Mouse (Mus musculus) fat pad, adult 2 months (tissue): ENCODE data around the gene Plxnb3.
A peak's percentile ranks its signal among the peaks of the same experiment; 100 is the strongest.

Experiments
- DNase-seq: peaks from one replicate; pipeline ENCODE4 v3.0.0-alpha.2; 2011; ENCODE audit warnings: low read depth, low spot score; ENCODE audit errors: extremely low read depth

Gene Plxnb3

GRCm38 (mm10) chrX:73782227-73782626 is 25.3 kb downstream of the Plxnb3 start:
- no peak for DNase-seq

DNA sequence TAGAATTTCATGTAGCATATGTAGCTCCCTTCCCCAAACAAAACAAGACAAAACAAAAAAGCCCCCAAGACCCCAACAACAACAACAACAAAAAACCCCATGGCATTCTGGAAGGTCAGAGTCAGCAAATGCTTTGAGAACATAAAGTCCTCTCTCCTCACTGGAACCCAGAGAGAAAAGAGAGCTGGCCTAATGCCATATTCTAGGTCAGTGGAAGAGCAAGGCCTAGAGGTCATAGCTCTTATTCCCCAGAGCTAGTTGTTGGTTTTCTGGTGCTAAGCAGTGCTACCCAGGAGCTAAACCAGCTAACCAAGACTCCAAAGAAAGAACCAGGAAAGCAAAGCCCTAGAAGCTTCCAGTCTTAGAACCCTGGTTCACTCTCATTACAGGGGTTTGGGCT is 28.8 kb downstream of the Plxnb3 start:
- DNase-seq: no peak

GRCm38 (mm10) chrX:73786364-73787224 is 29.7 kb downstream of the Plxnb3 start, which contains the start of the genes Idh3g and Ssr4:
Idh3g (minus strand) TSS chrX:73786897.
Ssr4 (plus strand) TSS chrX:73787028.
- DNase-seq: peak; percentile 64

- no peak for DNase-seq
These were observed 30.3 kb downstream of the Plxnb3 start for GRCm38 (mm10) chrX:73787225-73787558.

- no peak for DNase-seq
These were observed 31.6 kb downstream of the Plxnb3 start for GRCm38 (mm10) chrX:73788501-73788900.

DNA sequence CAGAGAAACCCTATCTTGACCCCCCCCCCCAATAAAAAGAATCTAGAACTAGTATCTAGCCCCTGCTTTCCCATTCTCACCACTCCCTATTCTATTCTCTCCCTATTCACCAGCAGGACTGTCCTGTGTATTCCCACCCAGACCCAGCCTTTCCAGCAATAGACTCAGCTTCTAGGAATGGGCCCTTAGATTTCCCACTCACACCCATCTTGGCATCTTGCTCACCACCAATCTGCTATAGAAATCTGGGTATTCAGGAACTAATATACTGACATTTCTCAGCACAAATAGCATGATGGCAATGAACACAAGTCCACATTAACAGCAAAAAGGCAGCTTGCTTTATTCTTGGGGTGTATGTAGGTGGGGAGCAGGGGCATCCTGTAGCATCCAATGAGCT is 36.1 kb downstream of the Plxnb3 start:
- no peak for DNase-seq

- DNase-seq: no peak
These were observed 36.6 kb downstream of the Plxnb3 start for GRCm38 (mm10) chrX:73793505-73793904.

GRCm38 (mm10) chrX:73797511-73797910 is 40.6 kb downstream of the Plxnb3 start:
- DNase-seq: no peak

- no peak for DNase-seq
These were observed 41.6 kb downstream of the Plxnb3 start for GRCm38 (mm10) chrX:73798502-73798901.

- no peak for DNase-seq
These were observed 48.9 kb downstream of the Plxnb3 start for GRCm38 (mm10) chrX:73805814-73806213.

DNA sequence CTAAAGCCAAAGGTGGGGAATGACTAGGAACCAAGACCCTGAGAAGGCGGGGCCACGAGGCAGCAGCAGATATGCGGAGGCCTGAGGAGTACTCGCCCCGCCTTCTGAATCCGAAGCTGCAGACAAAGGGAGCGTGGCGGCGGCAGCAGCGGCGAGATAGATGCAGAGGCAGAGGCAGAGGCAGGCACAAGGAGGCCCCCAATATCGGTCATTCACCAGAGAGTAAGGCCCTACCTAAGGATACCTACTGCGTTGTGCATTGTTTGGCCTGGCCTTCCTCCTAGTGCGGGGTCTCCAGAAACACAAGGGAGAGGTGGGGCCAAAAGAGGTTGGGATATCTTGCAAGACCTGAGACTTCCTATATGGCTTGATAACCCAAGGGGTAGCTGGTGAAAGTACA is 58.2 kb downstream of the Plxnb3 start:
- no peak for DNase-seq

GRCm38 (mm10) chrX:73816596-73817314 is 59.9 kb downstream of the Plxnb3 start:
- no peak for DNase-seq
